Mouse (Mus musculus): ENCODE results near the gene Nek6. TPM values are rescaled to one million over a fixed set of nuclear protein-coding genes. Genes with fewer than 3 reads are reported as not detected.

Nek6 gene
- polyA plus RNA-seq, 1 experiment = 30.0 TPM

DNA sequence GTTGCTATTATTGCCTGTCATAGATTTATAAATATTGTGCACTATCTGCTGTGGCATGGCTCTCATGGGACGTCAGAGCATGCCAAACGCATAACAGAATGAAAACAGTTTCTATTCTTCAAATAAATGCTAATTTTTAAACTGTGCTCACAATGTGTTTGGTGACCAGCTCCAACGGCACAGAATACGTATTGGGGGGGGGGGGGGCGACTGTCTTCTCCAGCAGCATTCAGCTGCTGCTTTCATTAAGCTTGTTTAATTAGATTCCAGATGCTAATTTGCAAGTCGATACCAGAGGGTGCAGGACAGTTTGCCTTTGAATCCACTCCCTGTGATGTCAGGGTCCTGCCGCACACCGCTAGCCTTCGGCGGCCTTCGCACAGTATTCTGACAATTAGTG is 97.9 kb downstream of the Nek6 start:
- no peak overlapping the region for H3K27ac ChIP-seq (ENCODE audit: insufficient read depth, low read length)
- no peak for TF ChIP-seq POLR2A (IDR thresholded peaks at IDR 0.05; ENCODE audit: extremely low read depth, insufficient read depth, low read length)
- TF ChIP-seq CTCF (IDR thresholded peaks at IDR 0.05; ENCODE audit: extremely low read depth, insufficient read depth, low read length) = no peak
- peaks cover 5% of the 10 kb centered on the region for H3K4me1 ChIP-seq (ENCODE audit: control insufficient read depth, insufficient read depth, low read length)
- H3K4me3 ChIP-seq (ENCODE audit: insufficient read depth, low read length) = no peak overlapping the region

GRCm38 (mm10) chr2:38610161-38610560 is 98.7 kb downstream of the Nek6 start:
- Histone ChIP-seq H3K27ac (ENCODE audit: insufficient read depth, low read length) (no peak overlapping the region), H3K4me1 (ENCODE audit: control insufficient read depth, insufficient read depth, low read length) (peaks cover 5% of the 10 kb centered on the region), H3K4me3 (ENCODE audit: insufficient read depth, low read length) (no peak overlapping the region)
- TF ChIP-seq CTCF (IDR thresholded peaks at IDR 0.05; ENCODE audit: extremely low read depth, insufficient read depth, low read length) = no peak
- no peak for TF ChIP-seq POLR2A (IDR thresholded peaks at IDR 0.05; ENCODE audit: extremely low read depth, insufficient read depth, low read length)

DNA sequence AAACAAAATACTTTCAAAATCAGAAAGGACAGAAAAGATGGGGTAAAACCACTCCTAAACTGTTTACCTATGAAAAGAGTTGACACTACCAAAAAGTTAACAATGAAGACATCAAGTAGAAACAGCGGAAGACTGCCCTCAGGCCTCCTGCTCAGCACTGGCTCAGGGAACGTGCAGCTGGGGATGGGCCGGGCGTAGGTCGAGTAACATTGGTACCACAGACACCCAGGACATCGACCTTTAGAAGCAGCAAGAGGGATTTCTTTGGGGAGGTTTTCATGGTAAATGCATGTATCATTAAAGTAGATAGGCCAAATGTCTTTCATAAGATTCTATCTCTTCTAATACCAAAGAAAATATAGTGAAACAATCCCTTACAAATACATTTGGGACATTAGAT is 101.2 kb downstream of the Nek6 start:
- Histone ChIP-seq H3K4me3 (ENCODE audit: insufficient read depth, low read length) (no peak overlapping the region), H3K4me1 (ENCODE audit: control insufficient read depth, insufficient read depth, low read length) (peaks cover 14% of the 10 kb centered on the region), H3K27ac (ENCODE audit: insufficient read depth, low read length) (no peak overlapping the region)
- TF ChIP-seq CTCF (IDR thresholded peaks at IDR 0.05; ENCODE audit: extremely low read depth, insufficient read depth, low read length) (no peak), POLR2A (IDR thresholded peaks at IDR 0.05; ENCODE audit: extremely low read depth, insufficient read depth, low read length) (no peak)

DNA sequence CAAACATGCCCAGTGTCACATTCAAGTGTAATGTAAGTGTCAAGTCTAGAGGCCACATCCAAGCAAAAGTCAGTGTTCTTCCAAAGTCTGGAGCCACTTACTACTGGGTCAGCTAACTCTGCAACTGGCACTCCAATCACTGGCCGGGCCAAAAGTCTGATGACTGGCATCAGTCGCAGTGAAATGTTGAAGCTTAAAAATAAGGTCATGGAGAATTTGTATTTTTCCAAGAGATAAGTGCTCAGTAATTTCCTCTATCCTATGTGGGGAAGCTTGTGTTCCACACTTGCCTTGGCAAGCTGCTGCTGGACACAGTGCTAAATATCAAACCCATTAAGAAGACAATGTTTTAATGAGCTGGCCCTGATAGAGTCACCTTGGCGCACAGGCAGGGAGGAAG is 102.1 kb downstream of the Nek6 start:
- Histone ChIP-seq H3K27ac (ENCODE audit: insufficient read depth, low read length) (no peak overlapping the region), H3K4me1 (ENCODE audit: control insufficient read depth, insufficient read depth, low read length) (peaks cover 16% of the 10 kb centered on the region), H3K4me3 (ENCODE audit: insufficient read depth, low read length) (no peak overlapping the region)
- no peak for TF ChIP-seq CTCF (IDR thresholded peaks at IDR 0.05; ENCODE audit: extremely low read depth, insufficient read depth, low read length)
- TF ChIP-seq POLR2A (IDR thresholded peaks at IDR 0.05; ENCODE audit: extremely low read depth, insufficient read depth, low read length) = no peak

- Histone ChIP-seq H3K4me1 (ENCODE audit: control insufficient read depth, insufficient read depth, low read length) (peaks cover 14% of the 10 kb centered on the region), H3K27ac (ENCODE audit: insufficient read depth, low read length) (no peak overlapping the region), H3K4me3 (ENCODE audit: insufficient read depth, low read length) (no peak overlapping the region)
- TF ChIP-seq CTCF (IDR thresholded peaks at IDR 0.05; ENCODE audit: extremely low read depth, insufficient read depth, low read length) (no peak), POLR2A (IDR thresholded peaks at IDR 0.05; ENCODE audit: extremely low read depth, insufficient read depth, low read length) (no peak)
These were observed 103.0 kb downstream of the Nek6 start for GRCm38 (mm10) chr2:38614437-38614836.

DNA sequence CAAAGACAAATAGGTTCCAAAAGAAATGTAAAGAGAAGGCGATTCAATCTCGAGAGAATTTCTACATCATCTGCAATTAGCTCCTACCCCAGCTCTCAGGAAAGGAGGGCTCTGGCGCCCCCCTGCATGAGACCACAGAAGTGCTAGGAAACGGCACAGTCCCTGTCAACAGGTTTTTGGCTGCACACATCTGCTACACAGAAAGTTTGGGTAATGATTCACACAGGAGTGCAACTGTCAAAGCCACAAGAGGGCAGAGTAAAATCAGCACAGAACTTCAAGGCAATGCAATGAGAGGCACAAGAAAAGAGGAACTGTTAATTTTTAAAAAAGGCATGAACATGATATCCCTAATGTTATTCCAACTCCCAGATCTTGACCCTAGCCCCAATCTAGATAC is 104.6 kb downstream of the Nek6 start:
- no peak overlapping the region for H3K4me3 ChIP-seq (ENCODE audit: insufficient read depth, low read length)
- no peak overlapping the region for H3K27ac ChIP-seq (ENCODE audit: insufficient read depth, low read length)
- H3K4me1 ChIP-seq (ENCODE audit: control insufficient read depth, insufficient read depth, low read length) = peaks cover 14% of the 10 kb centered on the region
- TF ChIP-seq CTCF (IDR thresholded peaks at IDR 0.05; ENCODE audit: extremely low read depth, insufficient read depth, low read length) (peak; percentile 23; the same call in 1 of the 2 replicates), POLR2A (IDR thresholded peaks at IDR 0.05; ENCODE audit: extremely low read depth, insufficient read depth, low read length) (no peak)

- H3K4me3 ChIP-seq (ENCODE audit: insufficient read depth, low read length) = no peak overlapping the region
- H3K27ac ChIP-seq (ENCODE audit: insufficient read depth, low read length) = no peak overlapping the region
- TF ChIP-seq POLR2A (IDR thresholded peaks at IDR 0.05; ENCODE audit: extremely low read depth, insufficient read depth, low read length) = no peak
- no peak for TF ChIP-seq CTCF (IDR thresholded peaks at IDR 0.05; ENCODE audit: extremely low read depth, insufficient read depth, low read length)
- H3K4me1 ChIP-seq (ENCODE audit: control insufficient read depth, insufficient read depth, low read length) = peaks cover 16% of the 10 kb centered on the region
These were observed 105.8 kb downstream of the Nek6 start for GRCm38 (mm10) chr2:38616956-38617872.

- Histone ChIP-seq H3K4me1 (ENCODE audit: control insufficient read depth, insufficient read depth, low read length) (peaks cover 16% of the 10 kb centered on the region), H3K4me3 (ENCODE audit: insufficient read depth, low read length) (no peak overlapping the region), H3K27ac (ENCODE audit: insufficient read depth, low read length) (no peak overlapping the region)
- no peak for TF ChIP-seq POLR2A (IDR thresholded peaks at IDR 0.05; ENCODE audit: extremely low read depth, insufficient read depth, low read length)
- TF ChIP-seq CTCF (IDR thresholded peaks at IDR 0.05; ENCODE audit: extremely low read depth, insufficient read depth, low read length) = no peak
These were observed 108.3 kb downstream of the Nek6 start for GRCm38 (mm10) chr2:38619777-38620176.

- Histone ChIP-seq H3K27ac (ENCODE audit: insufficient read depth, low read length) (no peak overlapping the region), H3K4me1 (ENCODE audit: control insufficient read depth, insufficient read depth, low read length) (peaks cover 12% of the 10 kb centered on the region)
- no peak for TF ChIP-seq CTCF (IDR thresholded peaks at IDR 0.05; ENCODE audit: extremely low read depth, insufficient read depth, low read length)
- no peak for TF ChIP-seq POLR2A (IDR thresholded peaks at IDR 0.05; ENCODE audit: extremely low read depth, insufficient read depth, low read length)
These were observed 109.6 kb downstream of the Nek6 start for GRCm38 (mm10) chr2:38621076-38621475.

GRCm38 (mm10) chr2:38621610-38622021 is 110.2 kb downstream of the Nek6 start:
- no peak overlapping the region for H3K27ac ChIP-seq (ENCODE audit: insufficient read depth, low read length)
- TF ChIP-seq CTCF (IDR thresholded peaks at IDR 0.05; ENCODE audit: extremely low read depth, insufficient read depth, low read length) (peak; percentile 60), POLR2A (IDR thresholded peaks at IDR 0.05; ENCODE audit: extremely low read depth, insufficient read depth, low read length) (no peak)

More at GRCm38 (mm10) chr2:38621076-38621475, 109.6 kb downstream of the Nek6 start:
- H3K4me3 ChIP-seq (ENCODE audit: insufficient read depth, low read length) = no peak overlapping the region

More at GRCm38 (mm10) chr2:38621610-38622021, 110.2 kb downstream of the Nek6 start:
- Histone ChIP-seq H3K4me1 (ENCODE audit: control insufficient read depth, insufficient read depth, low read length) (peaks cover 11% of the 10 kb centered on the region), H3K4me3 (ENCODE audit: insufficient read depth, low read length) (no peak overlapping the region)

Measured in cortical plate, adult 2 months (tissue).